Mouse (Mus musculus) lung, adult 2 months (tissue): ENCODE data around the gene Lysmd1. TPM values are rescaled to one million over a fixed set of nuclear protein-coding genes. Genes with fewer than 3 reads are reported as not detected.
"Not testable (repeated sequence)": the region's sequence is repeated elsewhere in the genome, so short reads cannot be mapped to it uniquely, and the experiment has no call there.

Experiments
- DNase-seq: peaks from one replicate; pipeline ENCODE4 v3.0.0; 2022
- H3K4me1 ChIP-seq: fragments of 200-500 bp; 2 replicates; pipeline ENCODE4 v1.6.1; 2011; ENCODE audit warnings: low read length; ENCODE audit not compliant: control insufficient read depth, insufficient read depth
- H3K4me3 ChIP-seq: fragments of 200-500 bp; replicated peaks from 2 replicates; pipeline ENCODE3; 2011; ENCODE audit warnings: low read depth, mild to moderate bottlenecking, control low read depth, low read length; ENCODE audit errors: extremely low read depth
- CTCF ChIP-seq: fragments of 200-500 bp; IDR thresholded peaks from 2 replicates; pipeline ENCODE4 v1.5.1; 2011; ENCODE audit warnings: mild to moderate bottlenecking, low read length, control low read depth; ENCODE audit not compliant: insufficient read depth
- POLR2A ChIP-seq: fragments of 200-500 bp; IDR thresholded peaks from 2 replicates; pipeline ENCODE4 v1.6.1; 2011; ENCODE audit warnings: low read depth, mild to moderate bottlenecking, control low read depth, low read length, borderline replicate concordance; ENCODE audit errors: extremely low read depth
- WGBS: fragments of 180-500 bp; shearing (Covaris S2); methylation state at CpG from one replicate; pipeline ENCODE4 v1.1.7; 2018; 5-methylcytosine and 5-hydroxymethylcytosine counted together
- polyA plus RNA-seq: library from polyadenylated mRNA; depleted of rRNA; stranded (reverse); fragments of >200 nt; gene quantifications from 2 replicates; pipeline ENCODE4 v1.2.3, GENCODE M21; 2012

Lysmd1 gene
- polyA plus RNA-seq, 1 experiment, result 7.8 TPM

GRCm38 (mm10) chr3:95110911-95111726, 22.8 kb upstream of the Lysmd1 start, which contains the start of gene Vps72:
Gene Vps72, plus strand, starts transcription at chr3:95111022.
- H3K4me3 ChIP-seq, result peak within 1 kb of the TSS; percentile 100
- under 1% methylated on average over 54 of the region's 54 CpGs for WGBS
- peak; percentile 91 for DNase-seq
- TF ChIP-seq POLR2A (peak; percentile 76; the same call in 1 of the 2 replicates), CTCF (no peak)
- no peaks in the 10 kb centered on the region for H3K4me1 ChIP-seq

GRCm38 (mm10) chr3:95112760-95113159, 21.1 kb upstream of the Lysmd1 start:
- H3K4me1 ChIP-seq, result no peaks in the 10 kb centered on the region
- H3K4me3 ChIP-seq, result no peak overlapping the region
- no peak for TF ChIP-seq CTCF
- no peak for TF ChIP-seq POLR2A
- WGBS, result 88% methylated on average over 1 of the region's 1 CpGs
- no peak for DNase-seq

DNA sequence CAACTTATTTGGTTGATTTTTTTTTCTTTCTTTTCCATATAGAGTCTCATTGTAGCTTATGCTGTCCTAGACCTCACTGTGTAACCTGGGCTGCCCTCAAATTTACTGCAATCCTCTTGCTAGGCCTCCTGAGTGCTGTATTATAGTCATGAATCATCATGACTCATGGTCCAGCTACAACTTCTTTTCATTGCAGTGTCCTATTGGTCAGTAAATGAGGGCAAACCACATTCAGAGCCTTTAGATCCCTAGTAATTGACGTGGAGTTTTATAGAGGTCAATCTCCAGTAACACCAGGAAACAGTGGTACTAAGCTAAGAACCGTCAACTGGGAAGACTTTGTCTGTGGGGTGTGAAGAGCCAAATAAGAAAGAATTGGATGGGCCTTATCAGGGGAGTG, 16.1 kb upstream of the Lysmd1 start:
- H3K4me1 ChIP-seq, result peaks cover 2% of the 10 kb centered on the region; the same call in 1 of the 2 replicates
- 83% methylated on average over 2 of the region's 2 CpGs for WGBS
- no peak for DNase-seq
- no peak for TF ChIP-seq POLR2A
- TF ChIP-seq CTCF, result no peak
- no peak overlapping the region for H3K4me3 ChIP-seq

DNA sequence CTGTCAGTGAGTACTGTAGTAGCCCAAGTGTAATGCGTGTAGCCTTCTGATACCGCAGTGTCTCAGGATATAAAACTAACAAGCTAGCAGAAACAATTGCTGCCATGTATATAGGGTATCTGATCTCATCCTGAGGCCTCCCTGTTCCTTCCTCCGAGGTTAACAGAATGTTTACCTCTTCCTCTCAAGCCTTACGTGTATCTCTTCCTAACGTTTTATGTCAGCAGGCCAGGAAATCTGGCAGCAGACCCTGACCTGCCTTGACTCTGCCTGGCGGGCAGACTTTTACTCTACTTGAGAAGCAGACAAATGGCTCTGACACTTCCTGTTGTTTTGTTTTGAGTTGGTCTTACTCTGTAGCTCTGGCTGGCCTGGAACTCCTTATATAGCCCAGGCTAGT, 12.3 kb upstream of the Lysmd1 start:
- Histone ChIP-seq H3K4me1 (peaks cover 5% of the 10 kb centered on the region), H3K4me3 (no peak overlapping the region)
- WGBS, result 43% methylated on average over 6 of the region's 6 CpGs
- DNase-seq, result no peak
- TF ChIP-seq POLR2A (no peak), CTCF (no peak)

GRCm38 (mm10) chr3:95124246-95124645, 9.6 kb upstream of the Lysmd1 start, which contains the start of gene Tmod4:
Gene Tmod4, plus strand, starts transcription at chr3:95124476.
- TF ChIP-seq POLR2A (no peak), CTCF (peak; percentile 61)
- WGBS, result 52% methylated on average over 6 of the region's 6 CpGs
- H3K4me1 ChIP-seq, result peaks cover 5% of the 10 kb centered on the region
- DNase-seq, result no peak
- H3K4me3 ChIP-seq, result no peak within 1 kb of the TSS

DNA sequence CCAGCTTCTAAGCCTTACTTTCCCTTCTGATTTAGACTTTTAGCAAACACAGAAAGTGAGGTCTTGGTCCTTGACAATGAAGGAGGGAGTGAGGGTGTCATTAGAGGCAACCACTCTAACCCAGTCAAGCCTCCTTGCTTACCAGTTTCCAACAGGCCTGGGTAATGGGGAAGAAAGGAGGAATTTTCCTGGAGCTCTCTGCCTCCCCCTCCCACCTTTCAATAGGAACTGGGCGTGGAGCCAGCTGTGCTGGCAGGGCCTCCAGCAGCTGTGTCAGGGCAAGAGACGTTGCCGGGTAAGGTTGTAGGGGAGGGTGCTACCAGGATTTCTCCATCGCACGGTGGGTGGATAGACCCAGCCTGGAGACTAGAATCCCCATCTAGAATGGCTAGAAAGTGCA, 8.9 kb upstream of the Lysmd1 start:
- no peak overlapping the region for H3K4me3 ChIP-seq
- WGBS, result 5% methylated on average over 5 of the region's 5 CpGs
- peak; percentile 54 for DNase-seq
- no peak for TF ChIP-seq CTCF
- H3K4me1 ChIP-seq, result peaks cover 5% of the 10 kb centered on the region

- TF ChIP-seq POLR2A, result no peak
- whole genome bisulfite sequencing, result 44% methylated on average over 6 of the region's 6 CpGs
- Histone ChIP-seq H3K4me1 (peaks cover 6% of the 10 kb centered on the region; the same call in 1 of the 2 replicates), H3K4me3 (no peak overlapping the region)
- DNase-seq, result no peak
These were observed 4.6 kb upstream of the Lysmd1 start for GRCm38 (mm10) chr3:95129226-95129651.

GRCm38 (mm10) chr3:95130081-95130480, 3.8 kb upstream of the Lysmd1 start:
- WGBS, result 76% methylated on average over 5 of the region's 5 CpGs
- DNase-seq, result no peak
- Histone ChIP-seq H3K4me3 (no peak overlapping the region), H3K4me1 (0 out of 2 replicates have a peak, but pooled peaks cover 3% of the 10 kb centered on the region)
- no peak for TF ChIP-seq CTCF
- TF ChIP-seq POLR2A, result no peak

DNA sequence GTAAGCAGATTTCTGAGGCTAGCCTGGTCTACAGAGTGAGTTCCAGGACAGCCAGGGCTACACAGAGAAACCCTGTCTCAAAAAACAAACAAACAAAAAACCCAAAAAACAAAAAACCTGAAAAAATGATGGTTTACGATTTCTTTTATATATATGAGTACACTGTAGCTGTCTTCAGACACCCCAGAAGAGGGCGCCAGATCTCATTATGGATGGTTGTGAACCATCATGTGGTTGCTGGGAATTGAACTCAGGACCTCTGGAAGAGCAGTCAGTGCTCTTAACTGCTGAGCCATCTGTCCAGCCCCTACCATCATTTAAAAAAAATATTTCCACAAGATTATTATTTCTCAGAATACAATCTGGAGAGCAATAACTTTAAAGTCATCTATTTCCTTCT, 1.5 kb upstream of the Lysmd1 start:
- H3K4me3 ChIP-seq, H3K4me1 ChIP-seq, DNase-seq: not testable (repeated sequence)
- 84% methylated on average over 2 of the region's 2 CpGs for WGBS

GRCm38 (mm10) chr3:95133176-95133575, 712 bp upstream of the Lysmd1 start:
- no peak for DNase-seq
- TF ChIP-seq CTCF (no peak), POLR2A (no peak)
- WGBS, result 50% methylated on average over 11 of the region's 11 CpGs
- peak overlapping the region; percentile 96 for H3K4me3 ChIP-seq
- 0 out of 2 replicates have a peak, but pooled peaks cover 8% of the 10 kb centered on the region for H3K4me1 ChIP-seq

GRCm38 (mm10) chr3:95134133-95134532, 245 bp downstream of the Lysmd1 start:
- not testable (repeated sequence) for H3K4me1 ChIP-seq, DNase-seq, H3K4me3 ChIP-seq
- no CpG with 5 or more reads among the region's 12 CpGs for WGBS
